Mouse (Mus musculus) CH12.LX (cell line): Measurements from ENCODE around the gene Npnt. TPM values are rescaled to one million over a fixed set of nuclear protein-coding genes. Genes with fewer than 3 reads are reported as not detected.

ENCODE experiments used
- DNase-seq: peaks from one replicate; pipeline ENCODE4 v3.0.0-alpha.2; 2013; ENCODE audit errors: extremely low read depth
- H3K27ac ChIP-seq: 2 replicates; pipeline ENCODE4 v1.5.1; 2012; ENCODE audit warnings: low read depth, mild to moderate bottlenecking, control low read depth, moderate library complexity; ENCODE audit not compliant: insufficient read depth
- H3K27me3 ChIP-seq: replicated peaks from 2 replicates; pipeline ENCODE3; 2012; ENCODE audit warnings: inconsistent platforms
- H3K36me3 ChIP-seq, 2 experiments: replicated peaks in 1 of 2; 2 replicates each; pipeline versions ENCODE3 to v1.6.1; 2012; ENCODE audit warnings: inconsistent platforms in 1 of 2, low read length in 1 of 2, mild to moderate bottlenecking in 1 of 2, mixed read lengths in 1 of 2, moderate library complexity in 1 of 2; ENCODE audit not compliant: control insufficient read depth in 1 of 2, insufficient read depth in 1 of 2
- H3K4me1 ChIP-seq, 2 experiments: 2 replicates each; pipeline ENCODE4 v1.6.1; 2012; ENCODE audit warnings: inconsistent platforms in 1 of 2, moderate library complexity in 1 of 2; ENCODE audit not compliant: insufficient read depth in 2 of 2, control insufficient read depth in 1 of 2
- H3K4me2 ChIP-seq: 2 replicates; pipeline ENCODE4 v1.6.1; 2012; ENCODE audit warnings: low read depth, mild to moderate bottlenecking, control low read depth; ENCODE audit not compliant: poor library complexity, insufficient read depth, severe bottlenecking
- H3K4me3 ChIP-seq, 3 experiments: fragments of 150-350 bp in 1 of 3; sonication (generic) in 1 of 3; replicated peaks in 1 of 3; 2 replicates each; pipeline versions ENCODE3 to v1.5.1; 2011 to 2012; ENCODE audit warnings: low read depth in 2 of 3, low read length in 2 of 3, mild to moderate bottlenecking in 2 of 3, moderate library complexity in 2 of 3, control low read depth in 1 of 3, improper control_type of control experiment in 1 of 3, inconsistent platforms in 1 of 3, mixed read lengths in 1 of 3; ENCODE audit not compliant: poor library complexity in 1 of 3
- H3K79me2 ChIP-seq: replicated peaks from 2 replicates; pipeline ENCODE4 v1.6.1; 2012; ENCODE audit warnings: mild to moderate bottlenecking, moderate library complexity; ENCODE audit not compliant: control insufficient read depth, poor library complexity, insufficient read depth, severe bottlenecking; ENCODE audit errors: extremely low read depth
- H3K9ac ChIP-seq: 2 replicates; pipeline ENCODE4 v1.6.1; 2012; ENCODE audit warnings: low read depth, mild to moderate bottlenecking, control low read depth, moderate library complexity; ENCODE audit not compliant: insufficient read depth
- H3K9me3 ChIP-seq: replicated peaks from 2 replicates; pipeline ENCODE3; 2012; ENCODE audit warnings: low read length, inconsistent platforms, mixed read lengths
- CHD1 ChIP-seq: IDR thresholded peaks from 2 replicates; pipeline ENCODE4 v1.6.1; 2012; ENCODE audit warnings: low read depth, low read length, improper control_type of control experiment, inconsistent platforms
- E2F4 ChIP-seq: IDR thresholded peaks from 2 replicates; pipeline ENCODE4 v1.6.1; 2011; ENCODE audit warnings: low read depth, low read length, improper control_type of control experiment; ENCODE audit not compliant: insufficient replicate concordance
- EP300 ChIP-seq: IDR thresholded peaks from 2 replicates; pipeline ENCODE4 v1.6.1; 2011; ENCODE audit warnings: low read length, improper control_type of control experiment
- ETS1 ChIP-seq: conservative IDR thresholded peaks from 2 replicates; pipeline ENCODE4 v1.6.1; 2012; ENCODE audit warnings: low read depth, mild to moderate bottlenecking, inconsistent platforms, low read length, improper control_type of control experiment, moderate library complexity
- IRF4 ChIP-seq: IDR thresholded peaks from 2 replicates; pipeline ENCODE4 v1.6.1; 2014; ENCODE audit warnings: low read depth, mild to moderate bottlenecking, inconsistent platforms, low read length, improper control_type of control experiment
- JUN ChIP-seq: IDR thresholded peaks from 2 replicates; pipeline ENCODE4 v1.6.1; 2011; ENCODE audit warnings: low read depth, mild to moderate bottlenecking, low read length, improper control_type of control experiment, moderate library complexity; ENCODE audit not compliant: insufficient read depth
- JUND ChIP-seq: conservative IDR thresholded peaks from 2 replicates; pipeline ENCODE4 v1.6.1; 2011; ENCODE audit warnings: low read depth, low read length, improper control_type of control experiment
- KAT2A ChIP-seq: IDR thresholded peaks from 2 replicates; pipeline ENCODE4 v1.6.1; 2012; ENCODE audit warnings: low read length, improper control_type of control experiment, inconsistent platforms; ENCODE audit not compliant: insufficient replicate concordance
- MAZ ChIP-seq: IDR thresholded peaks from 2 replicates; pipeline ENCODE4 v1.6.1; 2012; ENCODE audit warnings: low read depth, mild to moderate bottlenecking, inconsistent platforms, low read length, improper control_type of control experiment, moderate library complexity
- MEF2A ChIP-seq: IDR thresholded peaks from 2 replicates; pipeline ENCODE4 v1.6.1; 2014; ENCODE audit warnings: low read depth, mild to moderate bottlenecking, inconsistent platforms, low read length, improper control_type of control experiment, borderline replicate concordance
- MXI1 ChIP-seq: IDR thresholded peaks from 2 replicates; pipeline ENCODE4 v1.6.1; 2011; ENCODE audit warnings: mild to moderate bottlenecking, low read depth, low read length, improper control_type of control experiment
- MYC ChIP-seq: IDR thresholded peaks from 2 replicates; pipeline ENCODE4 v1.6.1; 2011; ENCODE audit warnings: low read depth, mild to moderate bottlenecking, improper control_type of control experiment, low read length
- NELFE ChIP-seq: IDR thresholded peaks from 2 replicates; pipeline ENCODE4 v1.6.1; 2011; ENCODE audit warnings: low read depth, low read length, improper control_type of control experiment
- NRF1 ChIP-seq: IDR thresholded peaks from 2 replicates; pipeline ENCODE4 v1.6.1; 2014; ENCODE audit warnings: low read depth, mild to moderate bottlenecking, inconsistent platforms, low read length, improper control_type of control experiment, moderate library complexity
- PAX5 ChIP-seq: IDR thresholded peaks from 2 replicates; pipeline ENCODE4 v1.6.1; 2012; ENCODE audit warnings: low read length, inconsistent platforms, mixed read lengths
- POLR2A ChIP-seq: IDR thresholded peaks from 2 replicates; pipeline ENCODE4 v1.6.1; 2011; ENCODE audit warnings: low read depth, mild to moderate bottlenecking, improper control_type of control experiment, low read length
- POLR2AphosphoS2 ChIP-seq: IDR thresholded peaks from 2 replicates; pipeline ENCODE4 v1.6.1; 2011; ENCODE audit warnings: low read depth, low read length, improper control_type of control experiment
- TBP ChIP-seq: conservative IDR thresholded peaks from 2 replicates; pipeline ENCODE4 v1.6.1; 2011; ENCODE audit warnings: low read depth, low read length, improper control_type of control experiment
- TCF12 ChIP-seq: IDR thresholded peaks from 2 replicates; pipeline ENCODE4 v1.6.1; 2014; ENCODE audit warnings: low read depth, mild to moderate bottlenecking, inconsistent platforms, low read length, improper control_type of control experiment
- UBTF ChIP-seq: IDR thresholded peaks from 2 replicates; pipeline ENCODE4 v1.6.1; 2012; ENCODE audit warnings: low read depth, mild to moderate bottlenecking, inconsistent platforms, low read length, improper control_type of control experiment, moderate library complexity
- ZKSCAN1 ChIP-seq: IDR thresholded peaks from 2 replicates; pipeline ENCODE4 v1.6.1; 2012; ENCODE audit warnings: low read depth, inconsistent platforms, low read length, improper control_type of control experiment, borderline replicate concordance
- ZMIZ1 ChIP-seq: IDR thresholded peaks from 2 replicates; pipeline ENCODE4 v1.6.1; 2012; ENCODE audit warnings: low read depth, mild to moderate bottlenecking, inconsistent platforms, low read length, improper control_type of control experiment
- ZNF384 ChIP-seq: IDR thresholded peaks from 2 replicates; pipeline ENCODE4 v1.6.1; 2012; ENCODE audit warnings: low read depth, low read length, improper control_type of control experiment, inconsistent platforms
- dilution Hi-C: fragments of 300-500 bp; cut with MboI; formaldehyde crosslinking; loops from 2 replicates; pipeline ENCODE4 v1.14.3; 2020; ENCODE audit warnings: low sequenced_read_pairs; ENCODE audit not compliant: extremely low pct_unique_long_range_greater_than_20kb, extremely low pct_ligation_motif_present
- in situ Hi-C: fragments of 300-500 bp; cut with MboI; formaldehyde crosslinking; loops from 3 replicates; pipeline ENCODE4 v1.14.3; 2019; ENCODE audit warnings: low sequenced_read_pairs, low pct_ligation_motif_present, low pct_unique_long_range_greater_than_20kb, mixed read lengths
- polyA plus RNA-seq: library from polyadenylated mRNA; unstranded; fragments of >175 nt; gene quantifications from 2 replicates; pipeline ENCODE4 v1.2.1, GENCODE M21; 2012; ENCODE audit warnings: low read depth; ENCODE audit not compliant: insufficient read length
- total RNA-seq, 2 experiments: library from RNA; depleted of rRNA; stranded (reverse); fragments of 300-350 nt in 1 of 2; fragments of >200 nt in 1 of 2; gene quantifications; 2 replicates each; pipeline ENCODE4 v1.2.3; 2012 to 2014

Npnt gene
- total and polyA plus RNA-seq, 3 experiments: 0.08 to 1.0 (median 0.20) TPM

DNA sequence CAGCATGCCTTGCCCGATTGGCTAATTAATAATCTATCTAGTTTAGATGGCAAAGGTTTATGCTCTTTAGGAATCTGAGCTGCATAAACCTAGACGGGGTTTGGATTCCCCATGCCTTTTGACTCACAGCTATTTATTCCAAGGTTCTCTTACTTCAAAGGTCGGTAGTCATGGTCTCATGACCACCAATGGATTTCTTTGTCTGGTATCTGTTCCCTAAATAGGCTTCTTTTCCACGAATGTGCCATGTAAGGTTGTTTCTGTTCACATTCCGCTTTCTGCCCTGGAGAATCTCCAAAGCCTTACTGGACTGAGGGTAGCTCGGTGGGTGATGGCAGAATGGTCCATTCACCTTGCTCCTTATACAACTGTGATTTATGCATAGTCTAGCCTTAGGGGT, 80.0 kb downstream of the Npnt start:
- no peaks in the 10 kb centered on the region for H3K27me3 ChIP-seq
- no peak overlapping the region for H3K4me2 ChIP-seq
- DNase-seq: no peak
- peaks cover 22 to 36% of the 10 kb centered on the region in 2 experiments for H3K4me1 ChIP-seq
- no peak overlapping the region for H3K27ac ChIP-seq
- H3K36me3 ChIP-seq: no peaks in the 10 kb centered on the region
- in situ Hi-C loops: no loop called here
- no peaks in the 10 kb centered on the region for H3K79me2 ChIP-seq
- peaks cover 2% of the 10 kb centered on the region for H3K9me3 ChIP-seq
- dilution Hi-C loops: no loop called here
- TF ChIP-seq E2F4 (no peak), ZMIZ1 (no peak)
- no peak overlapping the region for H3K4me3 ChIP-seq
- no peak overlapping the region for H3K9ac ChIP-seq

DNA sequence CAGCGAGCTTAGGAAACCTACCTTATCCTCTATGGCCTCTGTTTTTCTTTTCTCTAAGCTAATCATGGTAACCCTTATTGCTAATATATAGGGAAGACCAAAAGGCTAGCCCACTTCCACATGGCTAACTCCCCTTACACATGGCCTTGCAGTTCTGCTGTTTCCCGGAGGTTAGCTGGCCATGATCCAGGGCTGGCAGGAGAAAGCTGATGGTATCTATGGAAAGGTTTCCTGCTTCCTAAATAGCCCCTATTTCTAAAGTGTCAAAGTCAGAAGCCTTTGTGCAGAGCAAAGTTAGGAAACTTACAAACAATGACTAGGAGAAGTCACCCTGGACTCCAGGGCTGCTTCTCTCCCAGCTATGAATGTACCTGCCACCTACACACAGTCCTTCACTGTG, 81.3 kb downstream of the Npnt start:
- Histone ChIP-seq H3K4me3 (no peak overlapping the region), H3K4me1 (peaks cover 22 to 31% of the 10 kb centered on the region in 2 experiments)
- no peak for DNase-seq
- TF ChIP-seq EP300: no peak
- TF ChIP-seq POLR2A: no peak
- no peak for TF ChIP-seq ETS1
- TF ChIP-seq, all 38 proteins: peak for 0
- dilution Hi-C loops: no loop called here
- Histone ChIP-seq H3K27ac (no peak overlapping the region), H3K9me3 (peaks cover 2% of the 10 kb centered on the region), H3K27me3 (no peaks in the 10 kb centered on the region), H3K9ac (no peak overlapping the region), H3K4me2 (no peak overlapping the region), H3K79me2 (no peaks in the 10 kb centered on the region), H3K36me3 (no peaks in the 10 kb centered on the region)
- in situ Hi-C loops: no loop called here

DNA sequence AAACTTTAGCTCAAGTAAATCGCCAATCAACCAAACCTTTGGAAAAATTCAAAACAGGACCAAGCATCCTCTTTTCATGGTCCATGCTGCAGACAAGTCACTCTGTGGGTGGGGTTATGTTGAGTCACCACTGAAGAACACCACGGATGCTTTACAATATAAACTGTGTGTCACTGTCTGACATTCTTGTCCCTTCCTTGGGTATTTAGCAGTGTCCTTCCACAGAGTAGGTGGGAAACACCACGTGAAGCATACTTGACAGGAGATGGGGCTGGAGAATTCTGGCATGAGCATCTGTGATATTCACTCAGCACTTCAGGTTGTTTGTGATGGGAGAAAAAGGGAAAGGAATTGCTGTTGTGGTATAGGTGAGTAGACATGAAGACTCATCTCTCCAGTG, 83.1 kb downstream of the Npnt start:
- H3K79me2 ChIP-seq: no peaks in the 10 kb centered on the region
- no peak overlapping the region for H3K4me2 ChIP-seq
- no peaks in the 10 kb centered on the region for H3K27me3 ChIP-seq
- H3K4me3 ChIP-seq: no peak overlapping the region
- H3K27ac ChIP-seq: no peak overlapping the region
- dilution Hi-C loops: no loop called here
- DNase-seq: no peak
- no peaks in the 10 kb centered on the region for H3K36me3 ChIP-seq
- H3K9ac ChIP-seq: no peak overlapping the region
- peaks cover 13 to 14% of the 10 kb centered on the region in 2 experiments for H3K4me1 ChIP-seq
- in situ Hi-C loops: no loop called here
- no peak for TF ChIP-seq NRF1
- TF ChIP-seq UBTF: no peak
- no peak for TF ChIP-seq MXI1
- no peak for TF ChIP-seq MAZ
- no peak for TF ChIP-seq POLR2A
- TF ChIP-seq CHD1: no peak
- no peak for TF ChIP-seq POLR2AphosphoS2
- TF ChIP-seq TCF12: no peak
- no peak for TF ChIP-seq TBP
- no peak for TF ChIP-seq JUN
- no peak for TF ChIP-seq PAX5
- no peak for TF ChIP-seq KAT2A
- no peak for TF ChIP-seq MYC
- TF ChIP-seq NELFE: no peak
- TF ChIP-seq ZNF384: no peak
- TF ChIP-seq JUND: no peak
- TF ChIP-seq IRF4: no peak
- TF ChIP-seq E2F4: no peak
- TF ChIP-seq MEF2A: no peak
- no peak for TF ChIP-seq ZKSCAN1
- H3K9me3 ChIP-seq: peaks cover 2% of the 10 kb centered on the region
